Mouse (Mus musculus): ENCODE results near the gene Crip2.

Gene Crip2

DNA sequence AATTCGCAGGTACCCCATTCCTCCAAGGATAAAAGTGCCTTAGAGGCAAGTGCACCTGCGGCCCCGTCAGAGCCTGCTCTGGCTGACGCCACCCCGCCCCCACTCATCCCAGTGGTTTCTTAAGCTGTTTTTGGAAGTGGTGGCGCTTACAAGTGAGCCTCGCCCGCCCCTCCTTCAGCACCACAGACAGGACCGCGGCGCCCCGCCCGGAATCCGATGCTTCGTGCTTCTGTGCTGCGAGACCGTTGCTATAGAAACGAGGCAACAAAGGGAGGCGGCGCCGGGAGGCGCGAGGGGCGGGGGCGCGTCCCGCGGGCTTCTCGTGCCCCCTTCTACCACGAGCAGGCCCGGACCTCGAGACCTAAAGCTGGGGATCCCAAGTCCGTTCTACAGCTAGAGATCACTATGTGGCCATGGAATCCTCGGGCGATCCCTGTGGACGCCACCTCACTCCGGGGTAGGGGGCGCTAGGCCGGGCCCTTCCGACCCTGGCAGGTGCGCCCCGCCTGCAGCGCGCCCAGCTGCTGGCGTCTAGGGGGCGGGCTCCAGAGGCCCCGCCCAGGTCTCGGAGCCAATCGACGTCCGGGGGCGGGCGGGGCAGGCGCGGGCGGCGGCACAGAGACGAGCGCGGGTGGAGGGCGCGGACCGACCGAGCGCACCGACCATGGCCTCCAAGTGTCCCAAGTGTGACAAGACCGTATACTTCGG, at the start of gene Crip2:
Gene Crip2, plus strand, starts transcription at position 329 of the 708 bp plus-strand sequence.
- DNase-seq, result peak; percentile 72 to 83

DNA sequence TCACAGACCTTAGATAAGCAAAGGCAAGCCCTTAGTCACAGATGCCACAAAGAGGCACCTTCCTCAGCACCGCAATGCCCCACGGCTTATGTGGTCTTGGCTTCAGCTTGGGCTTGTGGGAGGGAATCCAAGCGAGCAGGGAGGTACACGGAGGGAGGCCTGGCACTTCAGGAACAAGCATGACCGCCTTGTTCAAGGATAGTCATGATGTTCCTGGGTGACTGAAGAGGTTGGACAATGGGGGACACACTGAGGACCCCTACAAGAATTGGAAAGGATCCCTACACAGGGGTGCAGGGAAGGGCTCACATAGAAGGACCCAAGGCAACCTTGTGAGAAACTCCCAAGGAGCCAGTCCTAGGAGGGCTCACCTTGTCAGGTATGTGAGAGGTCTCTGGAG, 43.0 kb upstream of the Crip2 start:
- no peak for DNase-seq

DNA sequence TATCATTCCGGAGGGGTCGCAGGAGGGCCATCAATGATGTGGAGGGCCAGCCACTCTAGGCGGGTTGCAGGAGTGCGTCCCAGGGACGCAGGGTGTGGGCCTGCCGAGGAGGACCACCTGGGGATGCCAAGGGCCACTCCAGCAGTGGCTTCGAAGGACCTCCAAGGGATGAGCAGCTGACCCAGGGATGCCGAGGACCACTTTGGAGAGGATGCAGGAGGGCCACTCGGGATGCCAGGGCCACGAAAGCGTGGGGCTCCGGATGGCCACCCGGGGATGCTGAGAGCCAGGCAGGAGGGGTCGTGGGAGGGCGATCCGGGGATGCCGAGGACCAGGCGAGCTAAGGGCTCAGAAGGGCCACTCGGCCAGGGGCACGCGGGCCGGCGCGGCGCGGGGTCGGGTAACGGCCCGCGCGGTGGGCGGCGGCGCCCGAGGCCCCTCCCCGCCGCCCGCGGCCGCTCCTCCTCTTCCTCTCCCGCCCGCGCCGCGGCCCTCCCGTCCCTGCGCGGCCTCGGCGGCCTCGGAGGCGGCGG, 42.2 kb upstream of the Crip2 start, which contains the start of gene Mta1:
Gene Mta1, plus strand, starts transcription at position 530 of the 533 bp plus-strand sequence.
- DNase-seq, result peak; percentile 28 to 54

DNA sequence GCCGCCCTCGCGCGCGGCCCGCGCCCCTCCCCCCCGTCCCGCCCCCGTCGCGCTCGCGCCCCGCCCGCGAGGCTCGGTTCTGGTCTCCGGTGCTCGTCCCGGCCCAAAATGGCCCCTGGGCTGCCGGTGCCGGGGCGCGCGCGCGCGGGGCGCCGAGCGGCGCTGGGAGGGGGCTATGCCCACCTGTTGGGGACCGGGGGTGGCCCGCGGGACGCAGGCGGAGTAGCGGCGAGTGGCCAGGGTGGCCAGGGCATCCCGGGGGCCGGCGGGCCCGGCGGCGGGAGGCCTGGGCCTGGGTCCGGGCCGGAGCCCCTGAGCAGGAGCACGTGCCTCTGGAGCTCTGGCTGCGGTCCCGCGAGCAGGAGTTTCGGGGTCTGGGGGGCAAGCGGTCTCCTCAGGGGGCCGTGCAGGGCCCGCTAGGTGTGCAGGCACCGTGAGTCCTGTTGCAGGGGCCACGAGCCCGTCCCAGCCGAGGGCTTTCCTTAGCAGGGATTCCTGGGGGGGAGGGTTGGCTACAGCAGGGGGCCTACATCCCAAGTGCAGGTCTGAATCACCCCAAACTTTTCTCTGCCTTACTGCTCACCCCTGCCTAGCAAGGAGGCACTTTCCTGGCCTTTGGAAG, 41.4 kb upstream of the Crip2 start:
- DNase-seq, result peak in 1 of 2 experiments; percentile 30

DNA sequence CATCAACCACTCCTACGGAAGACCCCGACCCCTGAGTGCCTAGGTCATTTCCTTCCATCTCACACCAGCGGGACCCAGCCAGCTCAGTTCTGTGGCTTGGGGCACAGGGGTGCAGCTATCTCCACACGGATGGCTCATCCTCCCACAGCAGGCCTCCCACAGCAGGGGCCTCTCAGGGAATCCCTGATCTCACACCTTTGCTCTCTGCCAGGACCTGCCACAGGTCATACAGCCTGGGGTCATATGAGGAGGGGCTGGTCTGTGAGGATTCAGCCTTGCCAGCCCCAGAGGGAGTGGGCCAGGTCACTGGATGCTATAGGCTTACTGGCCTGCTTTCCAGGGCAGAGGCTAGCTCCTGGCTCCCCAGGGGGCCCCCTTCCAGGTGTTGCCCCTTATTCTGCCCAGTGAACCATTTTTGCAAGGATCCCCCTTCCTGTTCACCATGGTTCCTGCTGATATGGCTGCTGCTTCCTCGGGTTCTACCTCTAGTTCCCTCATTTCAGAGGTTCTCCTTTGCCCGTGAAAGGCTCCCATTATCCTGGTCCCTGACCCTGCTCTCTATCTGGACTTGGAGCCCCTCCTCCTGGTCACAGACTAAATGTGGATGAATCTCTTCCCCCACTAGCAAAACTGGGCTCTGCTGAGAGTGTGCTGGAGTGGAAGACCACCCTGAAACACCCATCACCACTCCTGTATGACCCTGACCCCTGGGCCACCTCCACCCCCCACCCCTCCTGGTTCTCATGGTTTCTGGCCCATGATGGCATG, 40.4 kb upstream of the Crip2 start:
- DNase-seq, result no peak

DNA sequence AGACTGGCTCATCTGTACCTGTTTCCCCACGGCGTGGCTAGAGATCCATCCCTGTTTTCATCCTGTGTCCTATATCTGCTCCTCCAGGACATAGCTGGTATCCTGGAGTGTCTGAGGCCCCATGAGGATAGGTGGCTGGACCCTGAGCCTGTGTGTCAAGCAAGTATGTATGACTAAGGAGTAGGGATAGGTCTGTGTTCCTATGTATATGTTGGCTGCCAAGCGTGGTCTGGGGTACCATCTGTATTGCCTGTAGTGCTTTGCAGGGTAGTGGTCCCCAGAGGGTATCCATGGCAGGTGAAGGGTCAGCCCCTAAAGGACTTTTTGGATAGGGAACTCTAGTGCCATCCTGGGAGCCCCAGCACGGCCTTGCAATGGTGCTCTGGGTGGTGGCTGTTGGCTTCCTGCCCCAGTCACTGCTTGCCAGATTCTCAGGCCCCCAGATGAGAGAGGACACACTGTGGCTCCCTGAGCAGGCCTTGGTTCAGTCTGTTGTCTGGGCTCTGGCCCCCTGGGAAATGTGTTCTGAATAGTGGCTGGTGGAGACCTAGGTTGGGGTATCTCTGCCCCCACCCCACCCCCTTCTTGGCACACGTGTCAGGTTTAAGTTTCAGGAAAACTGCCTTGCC, 39.5 kb upstream of the Crip2 start:
- DNase-seq, result no peak

DNA sequence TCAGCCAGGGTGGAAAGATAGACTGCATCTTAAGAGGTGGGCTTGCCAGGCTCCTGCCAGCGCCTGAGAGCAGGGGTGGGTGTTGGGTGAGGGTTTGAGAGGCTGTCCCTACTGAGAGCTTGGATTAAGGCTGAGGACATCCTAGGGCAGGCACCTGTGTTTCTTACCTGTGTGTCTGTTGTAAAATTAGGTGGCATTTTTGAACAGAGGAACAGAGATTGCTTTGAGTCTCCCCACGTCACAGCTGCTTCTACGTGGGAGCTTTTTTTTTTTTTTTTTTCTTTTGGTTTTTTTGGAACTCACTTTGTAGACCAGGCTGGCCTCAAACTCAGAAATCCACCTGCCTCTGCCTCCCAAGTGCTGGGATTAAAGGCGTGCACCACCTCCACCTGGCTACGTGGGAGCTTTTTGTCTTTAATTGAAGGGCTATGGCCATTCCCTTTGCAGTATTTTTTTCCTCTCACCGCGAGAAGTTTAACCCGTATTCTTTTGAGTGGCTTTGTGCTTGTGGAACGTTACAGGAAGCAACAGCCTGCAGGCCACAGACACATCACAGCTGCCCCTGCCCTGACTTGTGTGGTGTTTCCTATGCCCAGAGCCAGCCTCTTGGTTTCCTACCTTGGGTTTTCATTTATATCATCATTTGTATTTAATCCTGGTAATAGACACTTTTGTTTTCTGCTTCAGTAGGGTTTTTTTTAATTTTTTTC, 38.6 kb upstream of the Crip2 start:
- DNase-seq, result no peak

DNA sequence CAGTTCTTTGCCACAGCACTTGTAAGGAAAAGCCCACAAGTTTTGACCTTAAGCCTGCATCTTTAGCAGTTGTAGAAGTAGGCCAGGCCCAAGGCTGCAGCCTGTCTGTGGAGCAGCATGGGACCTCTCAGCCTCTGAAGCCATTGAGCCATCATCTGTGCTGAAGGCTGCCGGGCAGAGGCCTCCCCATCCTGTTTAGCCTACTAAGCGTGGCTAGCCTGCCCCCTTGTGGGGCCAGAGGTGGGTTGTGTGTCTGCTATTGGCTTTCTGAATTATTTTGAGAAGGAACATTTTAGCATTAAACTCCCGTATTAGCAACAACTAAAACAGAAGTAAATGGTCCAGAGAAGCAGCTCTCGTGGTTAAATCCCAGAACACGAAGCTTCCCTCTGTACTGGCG, 37.6 kb upstream of the Crip2 start:
- DNase-seq, result peak; percentile 50 to 71

DNA sequence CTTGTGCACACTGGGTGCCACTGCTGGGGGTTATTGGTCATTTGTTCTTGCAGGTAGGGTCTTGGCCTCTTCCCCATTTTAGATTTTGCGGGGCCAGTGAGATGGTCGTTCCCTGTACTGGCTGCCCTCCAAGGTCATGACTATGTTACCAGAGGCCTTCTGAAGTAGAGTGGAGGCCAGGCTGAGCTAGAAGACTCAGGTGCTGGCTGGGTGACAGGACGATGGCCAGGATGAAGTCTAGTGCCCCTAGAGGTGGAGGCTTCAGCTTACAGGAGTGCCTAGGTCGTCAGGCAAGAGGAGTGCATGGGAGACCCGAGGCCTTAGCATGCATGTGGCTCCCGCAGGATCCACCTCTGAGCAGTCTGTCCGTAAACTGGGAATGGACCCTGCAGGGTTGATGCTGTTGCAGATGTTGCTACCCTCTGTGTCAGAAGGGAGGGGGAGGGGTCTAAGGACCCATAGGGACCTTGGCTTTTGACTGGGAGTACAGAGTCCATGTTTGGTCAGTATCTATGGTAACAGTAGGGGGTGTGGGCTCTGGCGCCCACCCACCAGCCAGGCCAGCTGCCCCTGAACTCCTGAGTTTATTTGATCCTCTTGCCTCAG, 36.1 kb upstream of the Crip2 start:
- no peak for DNase-seq

DNA sequence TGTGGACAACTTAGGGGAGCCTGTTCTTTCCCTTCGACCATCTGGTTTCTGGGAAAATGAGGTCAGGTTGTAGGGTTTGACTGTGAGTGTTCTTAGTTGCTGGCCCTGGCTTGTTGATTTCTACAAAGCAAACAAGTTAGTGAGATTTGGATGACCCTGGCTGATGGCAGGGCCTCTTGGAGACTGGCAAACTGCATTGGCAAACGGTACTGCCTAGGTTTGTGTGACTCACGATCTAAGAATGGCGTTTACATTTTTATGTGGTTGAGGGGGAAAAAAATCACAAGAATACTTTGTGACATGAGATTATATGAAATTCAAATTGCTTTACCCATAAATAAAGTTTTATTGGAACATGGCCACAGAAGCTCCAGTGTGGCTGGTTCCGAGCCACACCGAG, 33.6 kb upstream of the Crip2 start:
- no peak for DNase-seq

DNA sequence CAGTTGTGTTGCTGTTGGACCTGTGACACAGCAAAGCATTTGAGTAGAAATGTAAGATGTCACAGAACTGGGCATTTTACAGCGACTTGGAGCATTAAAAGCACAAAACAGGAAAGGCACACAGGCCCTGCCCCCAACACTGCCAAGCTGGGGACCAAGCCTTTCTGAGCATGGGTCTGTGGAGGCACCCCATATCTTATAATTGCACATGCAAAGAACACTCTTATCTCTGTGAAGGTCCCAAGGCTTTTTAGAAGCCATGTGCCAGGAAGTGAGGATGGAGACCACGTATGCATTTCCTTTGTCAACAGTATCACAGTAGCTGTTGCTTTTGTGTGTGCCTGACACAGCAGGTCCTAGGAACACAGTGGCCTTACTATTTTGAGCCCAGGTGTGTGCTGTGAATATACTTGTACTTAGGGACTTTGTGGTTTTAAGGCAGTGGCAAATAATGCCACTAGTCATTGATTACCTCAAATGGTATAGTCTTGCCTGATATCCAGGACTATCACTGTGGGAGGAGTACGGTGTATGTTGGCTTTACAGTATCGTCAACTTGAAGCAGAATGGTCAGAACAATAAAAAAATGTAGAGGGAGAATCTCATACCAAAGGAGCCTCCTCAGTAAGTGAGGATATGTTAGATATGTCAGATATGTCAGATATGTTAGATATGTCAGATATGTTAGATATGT, 32.5 kb upstream of the Crip2 start:
- DNase-seq, result no peak

DNA sequence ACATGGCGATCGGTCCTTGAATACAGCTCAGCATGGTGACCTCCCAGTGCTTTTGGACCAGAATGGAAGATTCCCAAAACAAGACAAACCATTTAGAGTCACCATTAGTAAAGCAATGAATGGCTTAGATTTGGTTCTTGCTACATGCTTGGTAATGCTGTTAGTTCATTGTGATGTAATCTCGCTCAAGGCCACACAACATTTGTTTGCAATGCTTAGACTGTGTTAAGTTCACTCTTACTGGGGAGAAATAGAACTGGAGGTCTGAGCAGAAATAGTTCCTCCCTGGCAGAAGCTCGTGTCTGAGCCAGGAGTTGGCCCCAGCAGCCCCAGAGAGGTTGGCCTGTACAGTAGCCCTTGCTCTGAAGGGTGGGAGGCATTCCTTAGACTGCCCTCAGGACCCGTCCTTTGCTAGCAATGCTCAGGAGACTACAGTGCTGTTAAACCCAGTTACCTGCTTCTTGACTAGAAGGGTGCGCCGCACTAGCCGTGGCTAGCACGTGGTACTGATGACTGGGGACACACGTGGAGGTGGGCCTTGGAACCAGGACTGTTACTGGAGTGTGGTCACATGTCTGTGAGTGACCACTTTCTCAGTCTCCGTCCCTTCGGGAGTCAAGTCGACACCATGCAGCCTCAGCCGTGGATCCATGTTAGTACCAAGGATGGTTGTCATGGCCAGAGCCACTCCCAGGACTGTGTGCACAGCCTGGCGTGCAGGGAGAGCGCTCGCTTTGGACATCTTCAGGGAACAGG, 31.3 kb upstream of the Crip2 start:
- DNase-seq, result no peak

DNA sequence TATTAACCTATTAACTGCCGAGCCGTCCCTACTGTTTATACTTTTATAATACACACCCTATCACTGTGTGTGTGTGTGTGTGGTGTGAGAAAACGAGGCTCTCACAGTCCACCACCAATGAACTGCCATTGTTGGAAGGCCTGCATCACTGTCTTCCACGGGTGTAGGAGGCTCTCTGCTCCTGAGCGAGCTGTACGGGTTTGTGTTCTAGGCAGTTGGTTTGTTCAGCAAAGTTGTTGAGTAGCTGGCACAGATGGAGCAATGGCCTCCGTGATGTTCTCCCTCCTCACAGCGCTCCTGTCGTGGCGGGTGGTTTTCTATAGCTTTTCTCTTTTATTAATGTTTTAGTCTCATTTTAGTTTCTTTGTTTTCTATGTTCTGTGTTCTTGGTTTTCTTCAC, 30.2 kb upstream of the Crip2 start:
- DNase-seq, result no peak

DNA sequence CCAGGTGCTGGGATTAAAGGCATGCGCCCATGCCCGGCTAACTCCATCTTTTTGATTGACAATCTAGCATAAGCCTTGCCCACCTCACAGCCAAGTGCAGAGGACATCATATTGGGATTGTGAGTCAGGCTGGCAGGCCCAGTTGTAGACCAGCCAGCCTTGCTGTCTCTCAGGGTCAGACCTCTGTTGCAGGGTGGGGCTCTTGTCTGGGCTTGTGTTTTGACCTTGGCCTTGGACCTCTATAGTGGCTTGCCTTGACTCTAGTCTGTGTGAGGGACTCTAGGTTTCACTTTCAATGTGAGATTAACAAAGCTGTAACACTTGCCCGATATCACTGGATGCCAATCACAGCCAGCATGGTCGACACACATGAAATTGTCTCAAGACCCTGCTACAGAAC, 25.9 kb upstream of the Crip2 start:
- DNase-seq, result no peak

DNA sequence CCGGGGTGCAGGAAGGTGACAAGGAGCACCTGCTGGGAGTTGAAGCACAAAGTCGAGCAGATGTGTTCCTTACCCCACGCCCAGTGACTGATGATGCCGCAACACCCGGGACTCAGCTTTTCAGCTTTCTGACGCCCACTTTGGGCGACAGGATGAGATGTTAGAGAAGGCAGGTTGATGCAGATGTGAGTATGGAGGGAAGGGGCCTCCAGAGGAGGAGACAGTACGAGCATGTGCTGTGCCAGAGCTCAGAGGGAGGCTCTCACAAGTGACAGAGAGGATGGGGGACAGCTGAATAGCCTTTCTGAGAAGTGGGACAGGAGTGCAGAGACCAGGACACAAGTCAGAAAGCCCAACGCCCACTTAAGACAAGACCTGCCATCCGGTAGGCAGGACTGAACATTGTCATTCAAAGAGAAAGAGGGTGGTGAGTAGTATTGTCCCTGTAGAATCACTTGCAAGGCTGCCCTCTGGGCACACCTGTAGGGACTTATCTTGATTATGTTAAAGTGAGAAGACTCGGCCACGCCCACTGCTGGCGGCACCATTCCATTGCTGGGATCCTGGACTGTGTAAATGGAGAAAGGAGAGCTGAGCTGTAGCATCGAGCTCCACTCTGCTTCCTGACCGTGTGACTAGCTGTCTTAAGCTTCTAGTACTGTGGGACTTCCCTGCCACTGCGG, 25.0 kb upstream of the Crip2 start:
- DNase-seq, result no peak

DNA sequence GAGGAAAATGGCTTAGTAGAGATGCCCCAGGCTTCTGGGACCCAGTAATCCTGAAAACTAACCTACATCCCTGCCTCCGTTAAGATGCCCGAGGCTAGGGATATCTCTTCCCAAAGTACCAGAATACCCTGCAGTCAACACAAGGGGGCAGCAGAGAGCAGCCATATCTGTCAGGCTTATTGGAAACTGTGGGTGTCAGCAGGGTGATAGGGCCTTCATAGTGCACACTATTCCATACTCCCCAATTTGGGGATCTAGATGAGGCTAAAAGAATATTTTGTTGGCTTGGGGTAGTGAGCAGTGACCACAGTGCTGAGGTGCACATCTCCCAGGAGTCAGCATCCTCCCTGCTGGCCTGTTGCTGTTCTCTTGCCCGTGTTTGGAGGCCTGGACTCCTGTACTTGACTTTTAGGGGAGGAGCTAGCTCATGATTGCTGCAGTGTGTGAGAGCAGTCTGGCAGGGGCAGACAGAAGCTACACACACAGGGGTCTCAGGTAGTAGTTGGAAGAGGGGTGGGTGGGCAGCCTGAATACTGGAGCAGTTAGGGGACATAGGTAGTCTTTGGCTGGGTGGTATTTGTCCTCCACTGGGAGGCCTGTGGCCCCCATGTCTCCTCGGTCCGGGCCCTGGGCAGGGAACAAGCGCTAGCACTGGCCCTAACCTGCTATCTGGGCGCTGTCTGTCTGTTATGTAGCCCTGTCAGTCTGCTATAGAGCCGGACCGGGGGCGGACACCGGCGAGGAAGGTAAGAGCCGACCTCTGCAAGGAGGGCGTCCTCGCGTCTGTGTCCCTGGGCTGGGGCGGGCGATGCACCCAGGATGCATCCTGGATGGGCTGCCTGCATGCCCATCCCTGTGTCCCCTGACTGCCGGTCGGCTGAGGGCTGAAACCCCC, 20.3 kb upstream of the Crip2 start:
- peak; percentile 41 to 73 for DNase-seq

DNA sequence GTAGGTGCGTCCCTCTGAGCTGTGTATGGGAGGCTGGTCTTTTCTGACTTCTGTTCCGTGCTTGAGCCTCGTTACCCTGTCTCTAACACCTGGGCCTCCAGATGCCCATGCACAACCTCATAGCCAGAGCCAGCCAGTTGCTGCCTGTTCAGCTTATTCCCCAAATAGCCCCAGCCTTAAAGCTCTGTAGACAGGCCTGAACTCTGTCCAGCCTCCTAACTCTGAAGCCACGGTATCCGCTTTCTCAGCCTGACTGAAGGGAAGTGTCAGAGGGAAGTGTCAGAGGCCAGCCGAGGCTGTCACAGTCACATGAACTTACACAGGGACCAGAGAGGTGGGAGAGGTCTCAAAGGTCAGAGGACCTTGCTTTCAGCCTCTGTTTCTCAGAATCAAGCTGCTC, 15.3 kb upstream of the Crip2 start:
- DNase-seq, result no peak

DNA sequence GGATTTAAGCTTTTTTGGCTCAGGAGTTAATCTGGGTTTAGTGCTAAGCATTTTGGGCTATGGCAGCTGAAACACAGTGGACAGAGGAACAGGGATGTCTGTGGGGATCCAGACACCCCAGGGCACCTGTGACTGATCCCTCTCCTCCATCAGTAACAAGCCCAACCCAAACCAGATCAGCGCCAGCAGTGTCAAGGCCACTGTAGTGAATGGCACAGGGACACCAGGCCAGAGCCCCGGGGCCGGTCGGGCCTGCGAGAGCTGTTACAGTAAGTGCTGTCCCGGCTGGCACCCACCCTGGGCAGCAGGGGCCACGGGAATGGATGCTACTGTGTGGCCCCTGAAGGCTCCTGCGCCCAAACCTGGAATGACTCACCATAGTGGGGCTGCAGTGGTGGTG, 9.3 kb upstream of the Crip2 start:
- no peak for DNase-seq

DNA sequence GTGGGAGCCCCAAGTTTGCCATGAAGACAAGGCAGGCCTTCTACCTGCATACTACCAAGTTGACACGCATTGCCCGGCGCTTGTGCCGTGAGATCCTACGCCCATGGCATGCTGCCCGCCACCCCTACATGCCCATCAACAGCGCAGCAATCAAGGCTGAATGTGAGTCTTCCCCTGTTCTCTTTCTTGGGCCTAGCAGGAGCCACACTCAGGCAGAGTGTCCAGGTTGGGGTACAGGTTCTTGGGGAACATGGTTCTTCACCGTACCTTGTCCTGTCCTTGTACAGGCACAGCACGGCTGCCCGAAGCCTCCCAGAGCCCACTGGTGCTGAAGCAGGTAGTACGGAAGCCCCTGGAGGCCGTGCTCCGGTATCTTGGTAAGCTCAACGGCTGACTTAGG, 8.4 kb upstream of the Crip2 start:
- DNase-seq, result no peak

Data from spleen, adult 18-20 months (tissue).